Mouse (Mus musculus) cortical plate, adult 2 months (tissue): ENCODE measurements around the gene Oxtr.

Experiments used
- CTCF ChIP-seq: fragments of 200-500 bp; IDR thresholded peaks from 2 replicates; pipeline ENCODE4 v1.5.1; 2011; ENCODE audit warnings: mild to moderate bottlenecking, control low read depth, low read length; ENCODE audit not compliant: insufficient read depth; ENCODE audit errors: extremely low read depth
- POLR2A ChIP-seq: fragments of 200-500 bp; IDR thresholded peaks from 2 replicates; pipeline ENCODE4 v1.6.1; 2011; ENCODE audit warnings: mild to moderate bottlenecking, low read length, control low read depth; ENCODE audit not compliant: insufficient read depth; ENCODE audit errors: extremely low read depth

DNA sequence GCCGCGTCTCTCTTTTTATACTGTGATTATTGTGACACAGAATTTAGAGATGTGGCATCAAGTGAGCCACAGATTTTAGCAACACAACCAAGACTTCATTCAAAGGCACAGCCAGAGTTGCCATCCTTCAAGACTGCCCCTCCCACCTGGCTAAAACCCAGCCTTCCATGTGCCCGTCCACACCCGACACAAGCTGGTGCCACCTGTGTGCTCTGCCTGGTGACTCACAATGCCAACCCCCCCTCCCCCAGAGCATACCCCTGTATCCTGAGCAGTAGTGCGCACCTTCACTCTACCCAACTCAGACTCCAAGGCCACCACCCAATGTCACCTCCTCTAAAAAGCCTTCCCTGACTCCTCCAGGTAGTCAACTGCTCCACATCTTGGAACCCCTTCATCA lies 28.3 kb downstream of the Oxtr start:
- no peak for TF ChIP-seq CTCF
- no peak for TF ChIP-seq POLR2A
